Mouse (Mus musculus) hindbrain, embryonic 14.5 days (tissue): ENCODE data around the gene Sfxn4. TPM values are rescaled to one million over a fixed set of nuclear protein-coding genes. Genes with fewer than 3 reads are reported as not detected.
A peak's percentile ranks its signal among the peaks of the same experiment; 100 is the strongest.

Experiments
- ATAC-seq: fragments of 200-750 bp; cut with Nextera tagmentation; 2 replicates; pipeline ENCODE4 v1.8.0; 2017; ENCODE audit warnings: moderate number of reproducible peaks, mild to moderate bottlenecking, moderate TSS enrichment, moderate library complexity; ENCODE audit not compliant: low FRiP score
- DNase-seq: peaks from one replicate; pipeline ENCODE4 v3.0.0-alpha.2; 2015; ENCODE audit warnings: low spot score
- H3K27ac ChIP-seq: fragments of 300-500 bp; sonication (generic); 2 replicates; pipeline ENCODE4 v1.5.1; 2014; ENCODE audit warnings: mild to moderate bottlenecking, moderate library complexity
- H3K27me3 ChIP-seq: fragments of 300-500 bp; sonication (generic); 2 replicates; pipeline ENCODE4 v1.6.1; 2014; ENCODE audit warnings: mild to moderate bottlenecking, low read length, mixed read lengths; ENCODE audit not compliant: control insufficient read depth, insufficient read depth
- H3K36me3 ChIP-seq: fragments of 300-500 bp; sonication (generic); replicated peaks from 2 replicates; pipeline ENCODE4 v1.6.1; 2014; ENCODE audit not compliant: control insufficient read depth, insufficient read depth
- H3K4me1 ChIP-seq: fragments of 300-500 bp; sonication (generic); replicated peaks from 2 replicates; pipeline ENCODE4 v1.6.1; 2014; ENCODE audit warnings: antibody characterized with exemption, low read length, mixed read lengths; ENCODE audit not compliant: control insufficient read depth, insufficient read depth
- H3K4me2 ChIP-seq: fragments of 300-500 bp; sonication (generic); replicated peaks from 2 replicates; pipeline ENCODE4 v1.6.1; 2014; ENCODE audit warnings: mild to moderate bottlenecking, moderate library complexity
- H3K4me3 ChIP-seq: fragments of 300-500 bp; sonication (generic); replicated peaks from 2 replicates; pipeline ENCODE4 v1.5.1; 2014; ENCODE audit warnings: mild to moderate bottlenecking, low read length
- H3K9ac ChIP-seq: fragments of 300-500 bp; sonication (generic); 2 replicates; pipeline ENCODE4 v1.6.1; 2014
- H3K9me3 ChIP-seq: fragments of 300-500 bp; sonication (generic); 2 replicates; pipeline ENCODE4 v1.6.1; 2016; ENCODE audit warnings: low read length; ENCODE audit not compliant: control insufficient read depth
- WGBS: fragments of 180-500 bp; shearing (Covaris S2); extraction: QIAGEN DNeasy Blood & Tissue Kit; methylation state at CpG from one replicate; pipeline ENCODE4 v1.1.7; 2014; 5-methylcytosine and 5-hydroxymethylcytosine counted together
- polyA plus RNA-seq: library from polyadenylated mRNA; unstranded; fragments of >200 nt; fragmentation: Nextera tagmentation; extraction: Ambion mirVana; gene quantifications from 2 replicates; pipeline ENCODE4 v1.2.1, GENCODE M21; 2014

The Sfxn4 gene
- polyA plus RNA-seq, 1 experiment from 2014 or later, result 11.9 TPM

- Histone ChIP-seq H3K36me3 (no peaks in the 10 kb centered on the region), H3K4me3 (no peak overlapping the region), H3K9ac (no peak overlapping the region), H3K4me2 (no peak overlapping the region), H3K27me3 (no peaks in the 10 kb centered on the region), H3K4me1 (no peaks in the 10 kb centered on the region), H3K9me3 (no peaks in the 10 kb centered on the region), H3K27ac (no peak overlapping the region)
- no peak for ATAC-seq
- 68% methylated on average over 2 of the region's 2 CpGs for WGBS
- DNase-seq, result no peak
Observed at GRCm38 (mm10) chr19:60804903-60805302, 56.4 kb downstream of the Sfxn4 start.

DNA sequence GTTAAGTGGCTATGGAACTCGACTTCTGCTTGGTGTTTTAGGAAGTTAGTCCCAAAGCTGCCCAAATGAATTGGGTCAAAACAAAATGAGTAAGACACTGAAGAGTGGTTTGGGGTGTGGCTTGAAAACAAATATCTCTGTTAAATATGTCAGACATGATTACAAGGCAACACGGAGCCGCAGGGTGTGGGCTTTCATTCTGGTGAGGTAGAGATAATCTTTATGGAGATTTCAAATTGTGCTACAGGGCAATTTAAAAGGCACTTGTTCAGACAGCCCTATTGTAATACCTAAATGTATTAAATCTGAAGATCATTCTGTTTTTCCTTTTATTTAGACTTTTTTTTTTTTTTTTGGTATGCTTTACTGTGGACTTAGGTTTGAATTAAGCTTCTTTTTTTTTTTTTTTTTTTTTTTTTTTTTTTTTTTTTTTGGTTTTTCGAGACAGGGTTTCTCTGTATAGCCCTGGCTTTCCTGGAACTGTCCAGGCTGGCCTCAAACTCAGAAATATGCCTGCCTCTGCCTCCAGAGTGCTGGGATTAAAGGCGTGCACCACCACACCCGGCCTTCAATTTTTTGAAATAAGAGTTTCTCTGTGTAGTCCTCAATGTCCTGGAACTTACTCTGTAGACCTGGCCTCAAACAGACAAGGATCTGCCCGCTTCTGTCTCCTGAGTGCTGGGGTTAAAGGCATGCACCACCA is 61.3 kb downstream of the Sfxn4 start:
- H3K27me3 ChIP-seq, result no peaks in the 10 kb centered on the region
- H3K27ac ChIP-seq, result no peak overlapping the region
- H3K4me3 ChIP-seq, result no peak overlapping the region
- DNase-seq (no peak), ATAC-seq (no peak)
- no peaks in the 10 kb centered on the region for H3K36me3 ChIP-seq
- no peak overlapping the region for H3K9ac ChIP-seq
- no peaks in the 10 kb centered on the region for H3K4me1 ChIP-seq
- WGBS, result 82% methylated on average over 7 of the region's 7 CpGs
- no peaks in the 10 kb centered on the region for H3K9me3 ChIP-seq
- H3K4me2 ChIP-seq, result no peak overlapping the region

DNA sequence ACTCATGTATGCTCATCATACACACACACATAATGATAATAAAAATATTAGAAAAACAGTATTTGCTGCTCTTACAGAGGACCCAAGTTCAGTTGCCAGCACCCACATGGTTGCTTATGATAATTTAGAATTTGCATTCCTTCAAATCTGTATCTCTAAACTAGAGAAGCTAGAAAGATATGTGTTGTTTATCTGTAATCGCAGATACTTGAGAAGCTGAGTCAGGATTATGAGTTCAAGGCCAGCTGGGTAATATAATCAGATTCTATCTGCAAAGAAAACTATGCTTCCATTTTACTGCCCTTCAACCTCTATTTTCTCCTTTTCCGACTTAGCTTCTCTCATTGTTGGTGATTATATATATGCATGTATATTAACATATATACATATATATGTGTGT is 63.9 kb downstream of the Sfxn4 start:
- H3K27me3 ChIP-seq, result no peaks in the 10 kb centered on the region
- ATAC-seq (no peak), DNase-seq (no peak)
- no peak overlapping the region for H3K9ac ChIP-seq
- no peak overlapping the region for H3K4me3 ChIP-seq
- H3K27ac ChIP-seq, result no peak overlapping the region
- WGBS, result 89% methylated on average over 2 of the region's 2 CpGs
- H3K9me3 ChIP-seq, result no peaks in the 10 kb centered on the region
- no peaks in the 10 kb centered on the region for H3K36me3 ChIP-seq
- H3K4me2 ChIP-seq, result no peak overlapping the region
- H3K4me1 ChIP-seq, result no peaks in the 10 kb centered on the region

- no peaks in the 10 kb centered on the region for H3K9me3 ChIP-seq
Observed at GRCm38 (mm10) chr19:60795244-60795643, 66.0 kb downstream of the Sfxn4 start.

DNA sequence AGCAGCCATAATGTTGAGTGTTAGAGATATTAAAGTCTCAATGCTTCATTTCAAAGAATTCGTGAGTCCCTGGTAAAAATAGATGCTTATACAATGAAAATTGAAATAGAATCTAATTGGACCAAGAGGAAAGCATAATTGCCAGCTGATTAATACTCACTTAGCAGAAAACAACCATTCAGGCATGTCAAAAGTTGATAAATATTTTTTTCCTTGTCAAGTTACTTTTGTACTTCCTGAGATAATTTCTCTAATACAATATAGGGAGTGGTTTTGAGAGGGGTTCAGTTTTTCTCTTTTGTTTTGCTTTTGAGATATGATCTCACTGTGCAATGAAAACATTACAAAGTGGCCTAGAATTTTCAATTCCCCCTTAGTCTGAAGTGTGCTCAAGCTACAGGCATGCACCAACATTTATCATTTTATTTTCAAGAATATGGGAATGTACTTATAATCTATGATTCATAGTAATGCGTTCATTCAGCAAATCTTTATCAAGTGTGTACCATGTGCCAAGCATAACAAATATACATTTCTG is 68.0 kb downstream of the Sfxn4 start:
- peaks cover 14% of the 10 kb centered on the region for H3K4me1 ChIP-seq
- no peak overlapping the region for H3K4me2 ChIP-seq
- H3K27ac ChIP-seq, result no peak overlapping the region
- DNase-seq (no peak), ATAC-seq (no peak)
- H3K9ac ChIP-seq, result no peak overlapping the region
- H3K27me3 ChIP-seq, result no peaks in the 10 kb centered on the region
- H3K36me3 ChIP-seq, result no peaks in the 10 kb centered on the region
- H3K9me3 ChIP-seq, result no peaks in the 10 kb centered on the region
- H3K4me3 ChIP-seq, result no peak overlapping the region
- WGBS, result 88% methylated on average over 2 of the region's 2 CpGs

More at GRCm38 (mm10) chr19:60795244-60795643, 66.0 kb downstream of the Sfxn4 start:
- H3K4me3 ChIP-seq, result no peak overlapping the region
- no peak overlapping the region for H3K4me2 ChIP-seq
- no peak overlapping the region for H3K9ac ChIP-seq
- no peaks in the 10 kb centered on the region for H3K36me3 ChIP-seq
- no peak overlapping the region for H3K27ac ChIP-seq
- H3K4me1 ChIP-seq, result no peaks in the 10 kb centered on the region
- ATAC-seq (no peak), DNase-seq (no peak)
- 83% methylated on average over 2 of the region's 2 CpGs for WGBS
- H3K27me3 ChIP-seq, result no peaks in the 10 kb centered on the region

DNA sequence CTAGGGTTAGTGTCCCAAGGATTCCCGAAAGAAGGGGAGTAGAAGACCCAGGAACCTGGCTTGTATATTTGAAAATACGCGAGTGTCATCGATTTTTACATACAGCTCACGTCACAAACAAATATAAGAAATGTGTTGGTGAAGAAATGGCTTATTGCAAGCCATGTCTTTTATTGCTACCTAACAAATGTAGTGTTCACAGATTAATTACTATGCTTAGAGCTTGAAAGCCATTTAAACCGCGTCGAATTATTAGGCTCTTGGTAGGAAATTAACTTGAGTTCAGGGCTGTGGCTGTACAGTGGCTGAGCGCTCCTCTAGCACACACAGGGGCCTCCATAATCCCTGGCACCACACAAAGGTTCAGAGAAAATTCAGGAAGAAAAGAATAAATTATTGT is 70.1 kb downstream of the Sfxn4 start:
- Histone ChIP-seq H3K4me2 (peak overlapping the region; percentile 95), H3K9ac (peak overlapping the region; percentile 100), H3K9me3 (no peaks in the 10 kb centered on the region), H3K4me3 (peak overlapping the region; percentile 87), H3K4me1 (peaks cover 19% of the 10 kb centered on the region), H3K27me3 (no peaks in the 10 kb centered on the region), H3K36me3 (no peaks in the 10 kb centered on the region), H3K27ac (peak overlapping the region; percentile 98)
- DNase-seq, result peak; percentile 50
- no peak for ATAC-seq
- WGBS, result 9% methylated on average over 9 of the region's 9 CpGs

- Histone ChIP-seq H3K27ac (peak within 1 kb of the TSS; percentile 98), H3K27me3 (no peaks in the 10 kb centered on the region), H3K4me3 (peak within 1 kb of the TSS; percentile 87), H3K4me2 (peak within 1 kb of the TSS; percentile 95), H3K9ac (peak within 1 kb of the TSS; percentile 100), H3K4me1 (peaks cover 19% of the 10 kb centered on the region), H3K36me3 (no peaks in the 10 kb centered on the region), H3K9me3 (no peaks in the 10 kb centered on the region)
- ATAC-seq, result peak; percentile 98
- peak; percentile 95 for DNase-seq
- under 1% methylated on average over 57 of the region's 57 CpGs for WGBS
Observed at GRCm38 (mm10) chr19:60790551-60791161, 70.6 kb downstream of the Sfxn4 start, which contains the start of gene Eif3a. Gene Eif3a (minus strand): TSS chr19:60790658.

DNA sequence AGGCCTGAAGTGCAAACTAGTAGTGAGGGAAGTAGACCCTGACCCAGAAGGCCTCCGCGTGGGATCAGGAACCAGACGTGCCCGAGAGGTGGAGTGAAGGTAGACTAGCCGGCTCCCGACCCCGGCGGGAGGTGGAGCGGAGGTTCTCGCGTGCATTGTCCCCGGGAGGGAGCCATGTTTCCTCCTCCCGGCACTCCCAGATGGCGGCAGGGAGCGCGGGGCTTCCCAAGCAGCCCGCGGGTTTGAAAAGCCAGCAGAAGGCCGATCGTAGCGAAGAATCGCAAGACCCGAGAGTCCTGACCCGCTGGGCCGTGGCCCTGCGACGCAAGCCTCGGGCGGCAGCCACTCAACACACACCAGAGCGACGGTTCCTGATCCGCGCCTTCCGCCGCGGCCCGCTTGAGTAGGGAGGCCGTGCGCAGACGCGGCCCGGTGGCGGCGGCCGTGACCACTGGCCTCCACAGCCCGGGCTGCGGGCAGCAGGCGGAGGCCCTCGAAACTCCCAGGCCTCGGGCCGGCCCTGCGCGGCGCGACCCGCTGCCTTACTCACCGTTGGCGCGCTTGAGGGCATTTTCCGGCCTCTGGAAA is 71.3 kb downstream of the Sfxn4 start:
- DNase-seq (peak; percentile 30), ATAC-seq (peak; percentile 75)
- Histone ChIP-seq H3K9me3 (no peaks in the 10 kb centered on the region), H3K4me1 (peaks cover 19% of the 10 kb centered on the region), H3K9ac (peak overlapping the region; percentile 100), H3K4me2 (peak overlapping the region; percentile 95), H3K27ac (peak overlapping the region; percentile 98), H3K27me3 (no peaks in the 10 kb centered on the region), H3K36me3 (no peaks in the 10 kb centered on the region), H3K4me3 (peak overlapping the region; percentile 87)
- WGBS, result under 1% methylated on average over 59 of the region's 60 CpGs

DNA sequence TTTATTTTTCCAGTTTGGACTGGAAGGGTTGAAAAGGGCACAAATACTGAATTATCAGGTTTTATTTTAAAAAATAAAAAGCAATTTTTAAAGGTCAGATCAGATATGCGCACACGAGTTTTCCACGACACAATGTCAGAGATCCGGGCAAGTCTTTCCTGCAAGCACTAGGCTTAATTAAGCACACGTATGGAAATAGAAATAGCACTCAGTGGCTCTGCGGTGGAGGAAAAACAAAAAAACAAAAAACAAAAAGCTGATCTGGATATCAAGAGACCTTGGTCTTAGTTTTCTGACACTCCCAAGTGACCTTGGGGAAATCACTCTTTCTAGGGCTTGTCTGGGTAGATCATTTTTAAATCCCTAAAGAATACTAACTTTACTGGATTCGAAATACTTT is 71.8 kb downstream of the Sfxn4 start:
- Histone ChIP-seq H3K27me3 (no peaks in the 10 kb centered on the region), H3K36me3 (no peaks in the 10 kb centered on the region), H3K9me3 (no peaks in the 10 kb centered on the region), H3K4me2 (peak overlapping the region; percentile 95), H3K4me1 (peaks cover 19% of the 10 kb centered on the region), H3K27ac (peak overlapping the region; percentile 98), H3K9ac (peak overlapping the region; percentile 100), H3K4me3 (peak overlapping the region; percentile 87)
- ATAC-seq, result no peak
- no peak for DNase-seq
- 3% methylated on average over 7 of the region's 7 CpGs for WGBS
